Mouse (Mus musculus) midbrain, embryonic 10.5 days (tissue): ENCODE results near the gene Vps4a. TPM values are rescaled to one million over a fixed set of nuclear protein-coding genes. Genes with fewer than 3 reads are reported as not detected.
A peak's percentile ranks its signal among the peaks of the same experiment; 100 is the strongest.
"Not testable (repeated sequence)": the region's sequence is repeated elsewhere in the genome, so short reads cannot be mapped to it uniquely, and the experiment has no call there.

Source experiments
- DNase-seq: peaks from one replicate; pipeline ENCODE4 v3.0.0-alpha.2; 2017; ENCODE audit warnings: low spot score
- H3K27ac ChIP-seq: fragments of 300-500 bp; sonication (generic); replicated peaks from 2 replicates; pipeline ENCODE4 v1.5.1; 2016; ENCODE audit warnings: mild to moderate bottlenecking
- H3K27me3 ChIP-seq: fragments of 300-500 bp; sonication (generic); 2 replicates; pipeline ENCODE4 v1.6.1; 2016; ENCODE audit warnings: low read depth, mild to moderate bottlenecking; ENCODE audit not compliant: poor library complexity, severe bottlenecking
- H3K36me3 ChIP-seq: fragments of 300-500 bp; sonication (generic); 2 replicates; pipeline ENCODE4 v1.6.1; 2016; ENCODE audit warnings: mild to moderate bottlenecking, moderate library complexity
- H3K4me1 ChIP-seq: fragments of 300-500 bp; sonication (generic); 2 replicates; pipeline ENCODE4 v1.6.1; 2016
- H3K4me3 ChIP-seq: fragments of 300-500 bp; sonication (generic); 2 replicates; pipeline ENCODE4 v1.5.1; 2016; ENCODE audit warnings: mild to moderate bottlenecking, moderate library complexity
- H3K9me3 ChIP-seq: fragments of 300-500 bp; sonication (generic); replicated peaks from 2 replicates; pipeline ENCODE4 v1.6.1; 2016; ENCODE audit warnings: mild to moderate bottlenecking
- WGBS: fragments of 180-500 bp; shearing (Covaris S2); methylation state at CpG from one replicate; pipeline ENCODE4 v1.1.7; 2016; 5-methylcytosine and 5-hydroxymethylcytosine counted together
- polyA plus RNA-seq: library from polyadenylated mRNA; unstranded; fragments of >200 nt; fragmentation: Nextera tagmentation; extraction: Ambion mirVana; gene quantifications from 2 replicates; pipeline ENCODE4 v1.2.1, GENCODE M21; 2016

Gene Vps4a
- polyA plus RNA-seq, 1 experiment from 2014 or later, result 68.0 TPM

GRCm38 (mm10) chr8:107029310-107029709, 1.7 kb upstream of the Vps4a start:
- Histone ChIP-seq H3K27me3 (no peaks in the 10 kb centered on the region), H3K9me3 (no peaks in the 10 kb centered on the region), H3K27ac (no peak overlapping the region), H3K4me1 (peaks cover 29% of the 10 kb centered on the region), H3K36me3 (no peaks in the 10 kb centered on the region), H3K4me3 (no peak overlapping the region)
- DNase-seq, result no peak
- 80% methylated on average over 3 of the region's 3 CpGs for WGBS

- H3K27me3 ChIP-seq, result no peaks in the 10 kb centered on the region
- H3K9me3 ChIP-seq, result no peaks in the 10 kb centered on the region
- no peak for DNase-seq
- H3K4me1 ChIP-seq, result peaks cover 33% of the 10 kb centered on the region
- H3K36me3 ChIP-seq, result no peaks in the 10 kb centered on the region
- H3K27ac ChIP-seq, result no peak overlapping the region
- no peak overlapping the region for H3K4me3 ChIP-seq
- WGBS, result 85% methylated on average over 5 of the region's 5 CpGs
Measured at GRCm38 (mm10) chr8:107030058-107030457, 964 bp upstream of the Vps4a start.

GRCm38 (mm10) chr8:107031577-107032090, 612 bp downstream of the Vps4a start:
- peak overlapping the region; percentile 98 for H3K4me3 ChIP-seq
- WGBS, result under 1% methylated on average over 40 of the region's 40 CpGs
- H3K36me3 ChIP-seq, result peaks cover 5% of the 10 kb centered on the region
- H3K27me3 ChIP-seq, result no peaks in the 10 kb centered on the region
- H3K4me1 ChIP-seq, result peaks cover 33% of the 10 kb centered on the region
- peak overlapping the region; percentile 91 for H3K27ac ChIP-seq
- DNase-seq, result no peak
- H3K9me3 ChIP-seq, result no peaks in the 10 kb centered on the region

- not testable (repeated sequence) for H3K9me3 ChIP-seq, H3K27me3 ChIP-seq, H3K27ac ChIP-seq, DNase-seq, H3K4me3 ChIP-seq
- Histone ChIP-seq H3K4me1 (peaks cover 33% of the 10 kb centered on the region), H3K36me3 (peaks cover 15% of the 10 kb centered on the region)
- WGBS, result 90% methylated on average over 2 of the region's 2 CpGs
Measured at GRCm38 (mm10) chr8:107033609-107034008, 2.6 kb downstream of the Vps4a start.

GRCm38 (mm10) chr8:107035641-107036040, 4.6 kb downstream of the Vps4a start:
- no peaks in the 10 kb centered on the region for H3K27me3 ChIP-seq
- WGBS, result 89% methylated on average over 3 of the region's 3 CpGs
- H3K4me3 ChIP-seq, result no peak overlapping the region
- no peak for DNase-seq
- peaks cover 33% of the 10 kb centered on the region for H3K4me1 ChIP-seq
- peaks cover 35% of the 10 kb centered on the region for H3K36me3 ChIP-seq
- H3K9me3 ChIP-seq, result no peaks in the 10 kb centered on the region
- no peak overlapping the region for H3K27ac ChIP-seq

- Histone ChIP-seq H3K4me1 (peaks cover 25% of the 10 kb centered on the region), H3K27me3 (no peaks in the 10 kb centered on the region), H3K4me3 (no peak overlapping the region), H3K9me3 (no peaks in the 10 kb centered on the region), H3K27ac (no peak overlapping the region), H3K36me3 (peaks cover 45% of the 10 kb centered on the region)
- 95% methylated on average over 8 of the region's 8 CpGs for WGBS
- DNase-seq, result no peak
Measured at GRCm38 (mm10) chr8:107036626-107037025, 5.6 kb downstream of the Vps4a start.

GRCm38 (mm10) chr8:107040632-107041031, 9.6 kb downstream of the Vps4a start:
- 89% methylated on average over 7 of the region's 7 CpGs for WGBS
- Histone ChIP-seq H3K4me1 (no peaks in the 10 kb centered on the region), H3K27ac (no peak overlapping the region), H3K27me3 (no peaks in the 10 kb centered on the region), H3K36me3 (peaks cover 85% of the 10 kb centered on the region), H3K9me3 (no peaks in the 10 kb centered on the region), H3K4me3 (no peak overlapping the region)
- DNase-seq, result no peak

- Histone ChIP-seq H3K4me1 (peaks cover 26% of the 10 kb centered on the region), H3K27me3 (no peaks in the 10 kb centered on the region), H3K4me3 (no peak overlapping the region), H3K9me3 (no peaks in the 10 kb centered on the region), H3K27ac (no peak overlapping the region), H3K36me3 (peaks cover 88% of the 10 kb centered on the region)
- no peak for DNase-seq
- 92% methylated on average over 6 of the region's 6 CpGs for WGBS
Measured at GRCm38 (mm10) chr8:107045478-107045877, 14.5 kb downstream of the Vps4a start.

GRCm38 (mm10) chr8:107046976-107047375, 16.0 kb downstream of the Vps4a start:
- Histone ChIP-seq H3K36me3 (peaks cover 88% of the 10 kb centered on the region), H3K27me3 (no peaks in the 10 kb centered on the region), H3K4me1 (peaks cover 26% of the 10 kb centered on the region), H3K27ac (no peak overlapping the region), H3K9me3 (no peaks in the 10 kb centered on the region), H3K4me3 (peak overlapping the region; percentile 75)
- DNase-seq, result no peak
- 92% methylated on average over 5 of the region's 5 CpGs for WGBS

- DNase-seq, result peak; percentile 79
- H3K9me3 ChIP-seq, result no peaks in the 10 kb centered on the region
- no peaks in the 10 kb centered on the region for H3K27me3 ChIP-seq
- peaks cover 26% of the 10 kb centered on the region for H3K4me1 ChIP-seq
- H3K27ac ChIP-seq, result peak within 1 kb of the TSS; percentile 89
- H3K4me3 ChIP-seq, result peak within 1 kb of the TSS; percentile 75
- under 1% methylated on average over 87 of the region's 87 CpGs for WGBS
- peaks cover 88% of the 10 kb centered on the region for H3K36me3 ChIP-seq
Measured at GRCm38 (mm10) chr8:107048061-107048941, 17.3 kb downstream of the Vps4a start, which contains the start of gene Pdf. Gene Pdf, minus strand, starts transcription at chr8:107048614.

- DNase-seq, result no peak
- Histone ChIP-seq H3K4me3 (peak overlapping the region; percentile 75; the same call in 1 of the 2 replicates), H3K4me1 (peaks cover 26% of the 10 kb centered on the region), H3K9me3 (no peaks in the 10 kb centered on the region), H3K27me3 (no peaks in the 10 kb centered on the region), H3K27ac (no peak overlapping the region), H3K36me3 (peaks cover 88% of the 10 kb centered on the region)
- 92% methylated on average over 4 of the region's 4 CpGs for WGBS
Measured at GRCm38 (mm10) chr8:107049480-107049879, 18.5 kb downstream of the Vps4a start.

- Histone ChIP-seq H3K4me3 (no peak overlapping the region), H3K27ac (no peak overlapping the region), H3K36me3 (peaks cover 71% of the 10 kb centered on the region), H3K27me3 (no peaks in the 10 kb centered on the region), H3K9me3 (no peaks in the 10 kb centered on the region), H3K4me1 (peaks cover 35% of the 10 kb centered on the region)
- 95% methylated on average over 8 of the region's 8 CpGs for WGBS
- DNase-seq, result no peak
Measured at GRCm38 (mm10) chr8:107052046-107052445, 21.0 kb downstream of the Vps4a start.
